Mouse (Mus musculus): ENCODE measurements at regions not wholly inside any gene's neighbourhood (a gene's known extent, or its start where the extent isn't known, plus 50 kb on each side); places are given as distances from the start of the nearest gene placed in this dataset.

DNA sequence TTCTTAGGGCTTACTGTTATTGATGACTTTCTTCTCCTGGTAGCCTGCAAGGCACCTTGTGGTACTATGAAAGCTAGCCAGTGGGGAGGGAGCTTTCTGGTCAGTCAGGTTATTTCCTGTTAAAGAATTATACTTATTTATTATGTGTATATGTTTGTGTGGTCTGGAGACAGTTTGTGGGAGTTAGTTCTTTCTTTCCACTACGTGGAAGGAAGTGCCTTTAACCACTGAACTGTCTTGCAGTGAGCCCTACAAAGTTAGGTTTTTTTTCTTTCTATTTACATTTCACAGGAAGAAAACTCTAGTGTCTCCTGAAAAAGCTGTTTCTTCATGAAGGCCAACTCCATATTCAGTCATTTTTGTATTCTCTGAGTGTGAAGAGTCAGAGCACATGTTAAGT lies 65.7 kb upstream of the Ikzf2 start:
- TF ChIP-seq CTCF (IDR thresholded peaks at IDR 0.05; ENCODE audit: low read depth) (no peak), EP300 (optimal IDR thresholded peaks at IDR 0.05) (no peak)

All from stomach, postnatal 0 days (tissue).